In the genomic region with DNA sequence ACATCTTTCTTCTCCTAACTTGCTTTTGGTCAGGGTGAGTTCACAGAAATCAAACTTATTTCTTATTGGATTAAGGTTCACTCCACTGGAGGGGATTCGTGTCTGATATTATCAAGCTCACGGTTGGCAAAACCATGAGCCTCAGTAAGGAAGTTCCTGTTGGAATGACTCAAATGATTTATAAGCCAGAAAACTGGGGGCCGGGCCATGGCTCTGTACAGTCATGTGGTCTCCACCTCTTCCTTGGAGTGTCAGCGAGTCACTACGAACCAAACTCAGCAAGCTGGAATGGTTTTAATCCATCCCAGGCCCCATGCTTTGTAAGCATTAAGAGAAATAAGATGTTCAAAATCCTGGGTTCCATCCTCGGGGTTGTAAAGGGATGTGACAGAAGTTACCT, we compare ENCODE assay signal across 18 mouse cellular contexts. TPM values are rescaled to one million over a fixed set of nuclear protein-coding genes. Genes with fewer than 3 reads are reported as not detected.
A peak's percentile ranks its signal among the peaks of the same experiment; 100 is the strongest.
DNase-seq lines count a peak whose midpoint lies in the region; ATAC-seq and TF ChIP-seq lines count a peak whose summit lies in the region.
"Had no signal": no experiment of that assay in that cellular context is flagged by ENCODE, and none has a peak within 500 bp of the region (broad histone marks: within the 10 kb centered on the region; RNA-seq: fewer than 3 reads in every experiment).

No protein-coding gene starts in this region.

- H3K27me3 ChIP-seq in forebrain, embryonic 16.5 days (replicated peaks; ENCODE audit: control insufficient read depth, insufficient read depth, low read length) = no peaks in the 10 kb centered on the region
- H3K27me3 ChIP-seq: CH12.LX; hindbrain, embryonic 15.5 days had no signal

- no peak overlapping the region for H3K4me3 ChIP-seq in bone marrow macrophage, adult 2 months (ENCODE audit: insufficient read depth, low read length)
- H3K4me3 ChIP-seq in forebrain, embryonic 16.5 days (replicated peaks; ENCODE audit: low read length) = no peak overlapping the region
- H3K4me3 ChIP-seq: embryonic facial prominence, embryonic 12.5 days; forebrain, embryonic 13.5 days; gastrocnemius, adult 2 months; heart, embryonic 13.5 days; hindbrain, embryonic 15.5 days had no signal

- no peak overlapping the region for H3K9ac ChIP-seq in forebrain, embryonic 16.5 days (replicated peaks; ENCODE audit: low read depth, low read length)
- H3K9ac ChIP-seq: embryonic facial prominence, embryonic 12.5 days; forebrain, embryonic 13.5 days; heart, embryonic 13.5 days; hindbrain, embryonic 15.5 days had no signal

- no peak for ATAC-seq in forebrain, embryonic 16.5 days
- ATAC-seq: forebrain, embryonic 13.5 days; intestine, embryonic 16.5 days had no signal

- peak; percentile 68 to 78 for DNase-seq in adrenal gland, adult (ENCODE audit: inconsistent age in 2 of 2, low spot score in 1 of 2)
- no peak for DNase-seq in adrenal gland, adult 18-20 months (ENCODE audit: low spot score in 2 of 2)
- DNase-seq in 3T3-L1 (ENCODE audit: low read depth, low spot score) = peak; percentile 84
- DNase-seq in adrenal gland, postnatal 10 days = peak; percentile 45
- no peak for DNase-seq in layer of hippocampus, adult 11-12 months (ENCODE audit: low spot score)
- DNase-seq: cerebellum, adult 8-10 months; cerebellum, postnatal 25 days; gastrocnemius, adult 2 months; gastrocnemius, postnatal 25 days; heart, postnatal 36 days had no signal

- TF ChIP-seq CTCF in bone marrow macrophage, adult 2 months (IDR thresholded peaks at IDR 0.05; ENCODE audit: low read depth, low read length) = no peak

- H3K4me2 ChIP-seq in forebrain, embryonic 16.5 days (ENCODE audit: low read length) = no peak overlapping the region
- H3K4me2 ChIP-seq: embryonic facial prominence, embryonic 12.5 days; forebrain, embryonic 13.5 days; heart, embryonic 13.5 days; hindbrain, embryonic 15.5 days had no signal

- TF ChIP-seq POLR2A in bone marrow macrophage, adult 2 months (IDR thresholded peaks at IDR 0.05; ENCODE audit: borderline replicate concordance, low read depth, low read length) = no peak

- no peaks in the 10 kb centered on the region for H3K36me3 ChIP-seq in forebrain, embryonic 16.5 days (ENCODE audit: control insufficient read depth, insufficient read depth)
- H3K36me3 ChIP-seq: embryonic facial prominence, embryonic 12.5 days; hindbrain, embryonic 15.5 days had no signal

- H3K4me1 ChIP-seq in bone marrow macrophage, adult 2 months (ENCODE audit: control insufficient read depth, insufficient read depth, low read length) = peaks cover 12% of the 10 kb centered on the region
- H3K4me1 ChIP-seq in forebrain, embryonic 16.5 days (replicated peaks; ENCODE audit: control insufficient read depth, insufficient read depth, low read length) = peaks cover 18% of the 10 kb centered on the region

- 93% methylated on average over 6 of the region's 6 CpGs for WGBS in forebrain, embryonic 16.5 days

- H3K9me3 ChIP-seq in forebrain, embryonic 16.5 days (ENCODE audit: control insufficient read depth, low read length) = no peaks in the 10 kb centered on the region
- H3K9me3 ChIP-seq: embryonic facial prominence, embryonic 12.5 days; forebrain, embryonic 13.5 days; heart, embryonic 13.5 days; hindbrain, embryonic 15.5 days had no signal

- 0 out of 2 replicates have a peak overlapping the region, but pooled peaks have one; percentile 11 for H3K27ac ChIP-seq in bone marrow macrophage, adult 2 months (ENCODE audit: insufficient read depth, low read depth, low read length)
- H3K27ac ChIP-seq in forebrain, embryonic 16.5 days (ENCODE audit: low read length) = no peak overlapping the region
- H3K27ac ChIP-seq: embryonic facial prominence, embryonic 12.5 days; forebrain, embryonic 13.5 days; gastrocnemius, adult 2 months; heart, embryonic 13.5 days; hindbrain, embryonic 15.5 days had no signal

RNA-seq across cellular contexts. Expression of gene Cog3, which starts 2.7 kb away (rescaled TPM):
- total RNA-seq in adrenal gland, adult 18-20 months (2021) = 10 to 100 TPM; 22.7 to 26.4 TPM
- total RNA-seq in adrenal gland, postnatal 10 days (2021) = 10 to 100 TPM; 21.5 to 23.2 TPM
- 14.6 and 15.3 TPM in 2 replicates for polyA plus RNA-seq in bone marrow macrophage, adult 2 months (2012; ENCODE audit: insufficient read depth, insufficient read length, missing spikeins)
- 24.1 and 24.7 TPM in 2 replicates for polyA plus RNA-seq in forebrain, embryonic 16.5 days (2015; fragmentation: Nextera tagmentation; extraction: Ambion mirVana)

RNA-seq across cellular contexts. Expression of gene Slc25a30, which starts 29.9 kb away (rescaled TPM):
- 100 to 1,000 TPM in 1 of 2 experiments, 10 to 100 TPM in 1; 81.1 to 119 TPM for total RNA-seq in adrenal gland, adult 18-20 months (2021)
- total RNA-seq in adrenal gland, postnatal 10 days (2021) = 10 to 100 TPM; 35.2 to 50.6 TPM
- 26.8 and 33.3 TPM in 2 replicates for polyA plus RNA-seq in bone marrow macrophage, adult 2 months (2012; ENCODE audit: insufficient read depth, insufficient read length, missing spikeins)
- polyA plus RNA-seq in forebrain, embryonic 16.5 days (2015; fragmentation: Nextera tagmentation; extraction: Ambion mirVana) = 9.3 and 10.0 TPM in 2 replicates

Comparison
In these comparisons a context has a peak if more than half of its experiments do, and no peak if none do; other contexts are left out.
1. DNase-seq: peak in adrenal gland, adult (2 of 2), 3T3-L1 (single experiment) and adrenal gland, postnatal 10 days (single experiment); none in adrenal gland, adult 18-20 months (0 of 2) and layer of hippocampus, adult 11-12 months (single experiment).